Mouse (Mus musculus) urinary bladder, postnatal 14 days (tissue): ENCODE results near the gene Abtb2.

Experiments used
- DNase-seq: peaks from one replicate; pipeline ENCODE4 v3.0.0; 2021; ENCODE audit warnings: low spot score

The Abtb2 gene

GRCm38 (mm10) chr2:103618407-103618806 is 52.3 kb downstream of the Abtb2 start:
- no peak for DNase-seq

- no peak for DNase-seq
Measured at GRCm38 (mm10) chr2:103622950-103623349, 56.8 kb downstream of the Abtb2 start.

- DNase-seq = no peak
Measured at GRCm38 (mm10) chr2:103625349-103625932, 59.3 kb downstream of the Abtb2 start.

- DNase-seq = no peak
Measured at GRCm38 (mm10) chr2:103627101-103627500, 61.0 kb downstream of the Abtb2 start.

- DNase-seq = no peak
Measured at GRCm38 (mm10) chr2:103629956-103630355, 63.8 kb downstream of the Abtb2 start.

GRCm38 (mm10) chr2:103631293-103631717 is 65.2 kb downstream of the Abtb2 start:
- no peak for DNase-seq

GRCm38 (mm10) chr2:103632136-103632925 is 66.2 kb downstream of the Abtb2 start:
- DNase-seq = no peak

- DNase-seq = no peak
Measured at GRCm38 (mm10) chr2:103632926-103633250, 66.8 kb downstream of the Abtb2 start.

GRCm38 (mm10) chr2:103635731-103636487 is 69.8 kb downstream of the Abtb2 start:
- no peak for DNase-seq

GRCm38 (mm10) chr2:103637385-103637784 is 71.3 kb downstream of the Abtb2 start:
- DNase-seq = no peak

GRCm38 (mm10) chr2:103637943-103638342 is 71.8 kb downstream of the Abtb2 start:
- no peak for DNase-seq

- no peak for DNase-seq
Measured at GRCm38 (mm10) chr2:103639701-103640100, 73.6 kb downstream of the Abtb2 start.

- no peak for DNase-seq
Measured at GRCm38 (mm10) chr2:103640861-103641260, 74.8 kb downstream of the Abtb2 start.

- no peak for DNase-seq
Measured at GRCm38 (mm10) chr2:103643584-103644211, 77.6 kb downstream of the Abtb2 start.

GRCm38 (mm10) chr2:103644418-103644817 is 78.3 kb downstream of the Abtb2 start:
- no peak for DNase-seq

- no peak for DNase-seq
Measured at GRCm38 (mm10) chr2:103650314-103650879, 84.3 kb downstream of the Abtb2 start.

GRCm38 (mm10) chr2:103652121-103652520 is 86.0 kb downstream of the Abtb2 start:
- DNase-seq = no peak

- DNase-seq = no peak
Measured at GRCm38 (mm10) chr2:103655037-103655436, 88.9 kb downstream of the Abtb2 start.

- DNase-seq = no peak
Measured at GRCm38 (mm10) chr2:103656028-103656427, 89.9 kb downstream of the Abtb2 start.

GRCm38 (mm10) chr2:103659167-103659566 is 93.1 kb downstream of the Abtb2 start:
- DNase-seq = no peak

GRCm38 (mm10) chr2:103659648-103660556 is 93.8 kb downstream of the Abtb2 start:
- DNase-seq = no peak
